Mouse (Mus musculus) colon, adult 2 months (tissue): ENCODE measurements around the gene Tmem200a. TPM values are rescaled to one million over a fixed set of nuclear protein-coding genes. Genes with fewer than 3 reads are reported as not detected.

Experiments
- polyA plus RNA-seq: library from polyadenylated mRNA; depleted of rRNA; stranded (reverse); fragments of >200 nt; gene quantifications from 2 replicates; pipeline ENCODE4 v1.2.3, GENCODE M21; 2012; rRNA removed

Tmem200a gene
- 2.4 and 3.7 TPM in 2 replicates for polyA plus RNA-seq

DNA sequence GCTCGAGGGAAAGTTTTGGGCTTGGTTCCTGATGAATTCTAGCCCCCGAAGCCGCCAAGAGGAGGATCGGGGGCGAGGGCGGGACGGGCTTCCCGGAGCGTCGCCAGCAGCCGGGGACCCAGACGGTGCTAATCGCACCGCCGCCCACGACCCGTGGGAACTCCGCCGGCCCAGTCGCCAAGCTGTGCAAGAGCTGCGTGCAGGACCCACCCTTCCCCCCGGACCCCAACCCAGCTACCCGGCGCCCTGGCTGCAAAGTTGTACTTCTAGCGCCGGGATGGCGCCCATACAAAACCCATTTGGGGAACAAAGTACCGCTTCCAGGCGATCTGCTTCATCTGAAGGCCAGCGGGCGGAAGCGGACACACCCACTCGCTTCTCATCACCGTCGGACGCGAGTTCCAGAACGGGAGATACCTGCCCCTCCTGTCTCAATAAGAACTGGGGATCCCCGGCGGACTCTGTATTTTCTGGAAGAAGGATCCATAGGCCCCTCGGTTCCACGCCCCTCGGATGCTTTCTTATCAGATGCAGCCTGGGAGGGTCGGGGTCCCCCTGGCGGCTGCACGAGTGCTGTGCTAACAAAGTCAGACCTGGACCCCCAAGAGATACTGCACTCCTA is at the start of gene Tmem200a:
Gene Tmem200a (minus strand): TSS at position 532 of the 622 bp plus-strand sequence.

DNA sequence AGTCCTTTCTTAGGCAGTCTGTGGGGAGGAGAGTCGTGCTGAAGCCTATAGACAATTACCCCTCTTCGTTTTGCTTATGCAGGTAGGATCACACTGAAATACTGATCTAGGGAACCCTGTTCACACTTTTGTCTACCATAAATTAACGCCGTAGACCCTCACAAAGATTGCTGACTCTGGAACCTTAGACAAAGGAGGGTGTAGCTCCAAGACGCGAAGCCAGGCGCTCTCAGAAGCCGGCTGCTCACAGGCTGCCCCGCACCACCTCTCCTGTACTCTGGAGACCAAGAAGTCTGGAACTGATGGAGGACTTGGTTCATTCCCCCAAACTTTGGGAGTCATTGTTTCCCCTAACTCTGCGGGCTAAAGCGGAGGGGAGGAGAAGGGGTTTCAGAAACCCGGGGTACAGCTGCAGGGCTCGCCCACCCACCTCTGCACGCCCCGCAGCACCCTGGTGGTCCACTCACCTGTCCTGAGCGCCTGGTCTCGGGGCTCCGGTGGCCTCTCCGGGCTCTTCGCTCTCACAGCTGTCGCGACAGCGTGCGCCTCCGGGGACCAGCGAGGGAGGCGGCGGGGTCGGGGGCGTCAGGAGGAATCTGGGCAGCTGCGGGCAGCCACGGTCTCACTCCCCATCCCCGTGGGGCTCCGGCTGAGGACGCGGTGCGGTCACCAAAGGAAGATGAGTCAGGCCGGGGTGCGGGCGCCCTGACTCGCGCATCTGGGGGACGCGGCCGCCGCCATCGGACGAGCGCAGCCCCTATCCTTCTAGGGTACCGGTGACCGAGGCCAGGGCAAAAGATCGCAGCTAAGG is 976 bp downstream of the Tmem200a start, which contains the start of gene Gm9767:
Gene Gm9767 (plus strand): TSS at position 585 of the 811 bp plus-strand sequence.

Other genes starting within 250 kb of the Tmem200a start
- gene Gm9767, start 797 bp downstream of the Tmem200a start, polyA plus RNA-seq: not detected in 2 replicates
- 0.10 TPM in 1 of 2 replicates, not detected in the other for gene Samd3, start 150.7 kb upstream of the Tmem200a start, polyA plus RNA-seq